Mouse (Mus musculus): ENCODE data around the gene Apeh.
"Not testable (repeated sequence)": the region's sequence is repeated elsewhere in the genome, so short reads cannot be mapped to it uniquely, and the experiment has no call there.

Gene Apeh

GRCm38 (mm10) chr9:108094184-108094941 lies at the start of gene Apeh:
Gene Apeh, minus strand, starts transcription at chr9:108094606.
- peak; percentile 94 for DNase-seq (ENCODE audit: low spot score)

GRCm38 (mm10) chr9:108143470-108143869 lies 49.1 kb upstream of the Apeh start:
- DNase-seq (ENCODE audit: low spot score): no peak

- DNase-seq (ENCODE audit: low spot score): no peak
Measured at GRCm38 (mm10) chr9:108141387-108141786, 47.0 kb upstream of the Apeh start.

- DNase-seq (ENCODE audit: low spot score): no peak
Measured at GRCm38 (mm10) chr9:108139963-108140695, 45.7 kb upstream of the Apeh start.

- no peak for DNase-seq (ENCODE audit: low spot score)
Measured at GRCm38 (mm10) chr9:108139169-108139962, 45.0 kb upstream of the Apeh start.

- DNase-seq (ENCODE audit: low spot score): no peak
Measured at GRCm38 (mm10) chr9:108138118-108138517, 43.7 kb upstream of the Apeh start.

GRCm38 (mm10) chr9:108137523-108137922 lies 43.1 kb upstream of the Apeh start:
- DNase-seq (ENCODE audit: low spot score): no peak

- no peak for DNase-seq (ENCODE audit: low spot score)
Measured at GRCm38 (mm10) chr9:108136930-108137462, 42.6 kb upstream of the Apeh start.

GRCm38 (mm10) chr9:108136225-108136624 lies 41.8 kb upstream of the Apeh start:
- peak; percentile 67 for DNase-seq (ENCODE audit: low spot score)

GRCm38 (mm10) chr9:108135679-108136078 lies 41.3 kb upstream of the Apeh start:
- DNase-seq (ENCODE audit: low spot score): not testable (repeated sequence)

- DNase-seq (ENCODE audit: low spot score): no peak
Measured at GRCm38 (mm10) chr9:108133478-108133877, 39.1 kb upstream of the Apeh start.

GRCm38 (mm10) chr9:108132373-108132772 lies 38.0 kb upstream of the Apeh start:
- no peak for DNase-seq (ENCODE audit: low spot score)

- DNase-seq (ENCODE audit: low spot score): no peak
Measured at GRCm38 (mm10) chr9:108131502-108131901, 37.1 kb upstream of the Apeh start.

- DNase-seq (ENCODE audit: low spot score): no peak
Measured at GRCm38 (mm10) chr9:108129042-108129948, 34.9 kb upstream of the Apeh start.

GRCm38 (mm10) chr9:108128248-108128647 lies 33.8 kb upstream of the Apeh start:
- no peak for DNase-seq (ENCODE audit: low spot score)

GRCm38 (mm10) chr9:108126436-108127180 lies 32.2 kb upstream of the Apeh start:
- no peak for DNase-seq (ENCODE audit: low spot score)

- DNase-seq (ENCODE audit: low spot score): no peak
Measured at GRCm38 (mm10) chr9:108125731-108126130, 31.3 kb upstream of the Apeh start.

- DNase-seq (ENCODE audit: low spot score): no peak
Measured at GRCm38 (mm10) chr9:108123916-108124315, 29.5 kb upstream of the Apeh start.

- DNase-seq (ENCODE audit: low spot score): no peak
Measured at GRCm38 (mm10) chr9:108121170-108121969, 27.0 kb upstream of the Apeh start.

GRCm38 (mm10) chr9:108120671-108121070 lies 26.3 kb upstream of the Apeh start:
- DNase-seq (ENCODE audit: low spot score): no peak

Data from embryo, embryonic 10 days (tissue).